Mouse (Mus musculus): ENCODE measurements around the gene Kif26a.

DNA sequence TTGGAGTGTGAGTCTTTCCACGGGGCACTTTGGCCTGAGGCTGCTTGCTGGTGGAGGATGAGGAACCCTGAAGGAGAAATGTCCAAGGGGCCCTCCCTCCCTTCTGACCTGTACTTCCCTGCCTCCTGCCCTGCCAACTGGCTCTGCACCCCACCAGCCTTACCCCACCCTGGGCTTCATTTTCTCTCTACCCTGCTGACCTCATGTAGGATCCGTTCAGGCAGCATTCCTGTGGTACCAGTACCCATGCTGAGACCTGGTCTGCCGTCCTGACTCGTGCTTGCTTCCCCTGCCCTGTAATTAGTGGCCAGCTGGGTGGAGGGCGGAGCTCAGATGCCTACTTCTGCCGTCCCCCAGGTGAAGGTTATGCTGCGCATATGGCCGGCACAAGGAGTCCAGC is 26.2 kb downstream of the Kif26a start:
- TF ChIP-seq GATA1 (IDR thresholded peaks at IDR 0.05; ENCODE audit: low read length) (no peak), TAL1 (IDR thresholded peaks at IDR 0.05; ENCODE audit: low read length) (no peak)

All from erythroblast, embryonic 14.5 days (primary cell).